Mouse (Mus musculus): ENCODE measurements around the gene Tfpt.
"Not testable (repeated sequence)": the region's sequence is repeated elsewhere in the genome, so short reads cannot be mapped to it uniquely, and the experiment has no call there.

Tfpt gene

DNA sequence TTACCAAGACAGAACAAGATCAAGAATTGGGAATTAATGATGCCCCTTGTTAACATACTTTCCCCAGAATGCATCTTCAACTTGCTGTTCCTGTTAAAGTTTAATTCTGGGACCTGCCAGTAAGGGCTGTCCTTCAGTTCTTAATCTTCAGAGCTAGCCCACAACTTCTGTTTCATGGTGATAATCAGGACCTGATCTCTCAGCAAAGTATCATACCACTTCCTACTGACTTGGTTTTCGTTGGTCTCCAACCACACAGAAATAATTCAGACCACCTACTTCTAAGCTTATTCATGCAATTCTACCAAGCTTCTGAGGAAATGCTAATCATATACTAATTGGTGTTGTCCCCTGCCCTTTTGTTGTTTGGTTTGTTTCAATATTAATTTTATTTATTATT is 57.9 kb downstream of the Tfpt start:
- DNase-seq, result no peak

GRCm38 (mm10) chr7:3570580-3570979 is 59.1 kb downstream of the Tfpt start:
- DNase-seq, result not testable (repeated sequence)

Measured in lung, postnatal 36 days (tissue).